9 mouse cellular contexts compared by ENCODE assay signal in genomic region chr9:98956591-98957381, GRCm38 (mm10). TPM values are rescaled to one million over a fixed set of nuclear protein-coding genes. Genes with fewer than 3 reads are reported as not detected.
DNase-seq lines count a peak whose midpoint lies in the region; ATAC-seq and TF ChIP-seq lines count a peak whose summit lies in the region.
"Had no signal": no experiment of that assay in that cellular context is flagged by ENCODE, and none has a peak within 500 bp of the region (broad histone marks: within the 10 kb centered on the region; RNA-seq: fewer than 3 reads in every experiment).

No protein-coding gene starts in this region.

- H3K4me1 ChIP-seq in G1E (ENCODE audit: insufficient read depth, low read depth, low read length), result no peaks in the 10 kb centered on the region
- H3K4me1 ChIP-seq in forebrain, embryonic 12.5 days, result peaks cover 33% of the 10 kb centered on the region
- peaks cover 37% of the 10 kb centered on the region for H3K4me1 ChIP-seq in midbrain, embryonic 12.5 days

- under 1% methylated on average over 75 of the region's 80 CpGs for WGBS in forebrain, embryonic 12.5 days
- under 1% methylated on average over 73 of the region's 80 CpGs for WGBS in midbrain, embryonic 12.5 days

- H3K4me3 ChIP-seq in gastrocnemius, adult 2 months, result peak overlapping the region; percentile 73
- peak overlapping the region; percentile 20; the same call in 1 of the 2 replicates for H3K4me3 ChIP-seq in G1E (ENCODE audit: low read depth, low read length)
- peak overlapping the region; percentile 49 for H3K4me3 ChIP-seq in forebrain, embryonic 12.5 days (replicated peaks)
- peak overlapping the region; percentile 48 for H3K4me3 ChIP-seq in midbrain, embryonic 12.5 days

- peak overlapping the region; percentile 87 for H3K4me2 ChIP-seq in forebrain, embryonic 12.5 days
- H3K4me2 ChIP-seq in midbrain, embryonic 12.5 days (replicated peaks), result peak overlapping the region; percentile 81

- no peaks in the 10 kb centered on the region for H3K36me3 ChIP-seq in G1E (replicated peaks)
- H3K36me3 ChIP-seq in forebrain, embryonic 12.5 days (replicated peaks), result no peaks in the 10 kb centered on the region
- no peaks in the 10 kb centered on the region for H3K36me3 ChIP-seq in midbrain, embryonic 12.5 days

- peak; percentile 41 for DNase-seq in gastrocnemius, adult 2 months
- DNase-seq in gastrocnemius, adult 8-10 months (ENCODE audit: low spot score in 2 of 2), result no peak
- no peak for DNase-seq in G1E (ENCODE audit: low spot score)
- peak; percentile 29 for DNase-seq in induced T-regulatory cell, adult 2 months (ENCODE audit: low read depth)
- no peak for DNase-seq in c-Kit-positive CD71-positive TER-119-positive erythroid progenitor cells, embryonic 14.5 days (ENCODE audit: low spot score)
- DNase-seq in spleen, postnatal 36 days (ENCODE audit: low spot score in 2 of 2), result no peak

- H3K9me3 ChIP-seq in G1E (replicated peaks), result peaks cover 32% of the 10 kb centered on the region
- no peaks in the 10 kb centered on the region for H3K9me3 ChIP-seq in forebrain, embryonic 12.5 days
- no peaks in the 10 kb centered on the region for H3K9me3 ChIP-seq in midbrain, embryonic 12.5 days

- H3K27me3 ChIP-seq in G1E (ENCODE audit: insufficient read depth, low read length), result no peaks in the 10 kb centered on the region
- H3K27me3 ChIP-seq in forebrain, embryonic 12.5 days, result peaks cover 94% of the 10 kb centered on the region
- H3K27me3 ChIP-seq in midbrain, embryonic 12.5 days, result peaks cover 93% of the 10 kb centered on the region

- intact Hi-C loops in gastrocnemius, adult 2 months (cut with DNase I), result no loop called here

- ATAC-seq in G1E (ENCODE audit: extremely low read depth, insufficient number of reproducible peaks, low FRiP score, poor library complexity, severe bottlenecking), result no peak
- peak; percentile 55 for ATAC-seq in forebrain, embryonic 12.5 days (ENCODE audit: low FRiP score)
- ATAC-seq in midbrain, embryonic 12.5 days (ENCODE audit: low FRiP score, low read depth), result peak; percentile 44

- peak overlapping the region; percentile 44 for H3K9ac ChIP-seq in forebrain, embryonic 12.5 days
- H3K9ac ChIP-seq in midbrain, embryonic 12.5 days (replicated peaks), result peak overlapping the region; percentile 59

- TF ChIP-seq CTCF in gastrocnemius, adult 2 months (IDR thresholded peaks at IDR 0.05), result no peak
- TF ChIP-seq CTCF in G1E (IDR thresholded peaks at IDR 0.05; ENCODE audit: low read depth, low read length), result no peak

- H3K27ac ChIP-seq in gastrocnemius, adult 2 months, result no peak overlapping the region
- peak overlapping the region; percentile 46; the same call in 1 of the 2 replicates for H3K27ac ChIP-seq in forebrain, embryonic 12.5 days
- peak overlapping the region; percentile 60 for H3K27ac ChIP-seq in midbrain, embryonic 12.5 days (replicated peaks)

RNA-seq across cellular contexts. Expression of gene Foxl2, which starts 1.7 kb away (rescaled TPM):
- total RNA-seq in gastrocnemius, adult 2 months (2021), result not detected
- total RNA-seq in gastrocnemius, adult 8-10 months (2022), result not detected
- not detected in 2 replicates for total RNA-seq in G1E (2014; fragmentation: Nextera tagmentation)
- total RNA-seq in G1E (2017), result 0.06 TPM in 1 of 2 replicates, not detected in the other
- not detected in 2 replicates for polyA plus RNA-seq in G1E (2012)
- polyA plus RNA-seq in forebrain, embryonic 12.5 days (2016; fragmentation: Nextera tagmentation; extraction: Ambion mirVana), result 1.5 and 2.2 TPM in 2 replicates
- polyA plus RNA-seq in midbrain, embryonic 12.5 days (2016; fragmentation: Nextera tagmentation; extraction: Ambion mirVana), result 2.7 and 4.1 TPM in 2 replicates

RNA-seq across cellular contexts. Expression of gene Faim, which starts 29.4 kb away (rescaled TPM):
- total RNA-seq in gastrocnemius, adult 2 months (2021), result 1 to 10 TPM; 1.8 to 2.3 TPM
- 1 to 10 TPM in 2 of 4 experiments, under 1 TPM in 2; 0.82 to 2.5 (median 1.4) TPM for total RNA-seq in gastrocnemius, adult 8-10 months (2022)
- 23.4 and 24.7 TPM in 2 replicates for total RNA-seq in G1E (2014; fragmentation: Nextera tagmentation)
- total RNA-seq in G1E (2017), result 59.9 and 86.6 TPM in 2 replicates
- polyA plus RNA-seq in G1E (2012), result 22.3 and 24.0 TPM in 2 replicates
- polyA plus RNA-seq in forebrain, embryonic 12.5 days (2016; fragmentation: Nextera tagmentation; extraction: Ambion mirVana), result 85.7 and 87.5 TPM in 2 replicates
- polyA plus RNA-seq in midbrain, embryonic 12.5 days (2016; fragmentation: Nextera tagmentation; extraction: Ambion mirVana), result 84.9 and 88.0 TPM in 2 replicates

RNA-seq across cellular contexts. Expression of gene 7420426K07Rik, which starts 53.9 kb away (rescaled TPM):
- total RNA-seq in gastrocnemius, adult 2 months (2021), result not detected
- not detected for total RNA-seq in gastrocnemius, adult 8-10 months (2022)
- total RNA-seq in G1E (2014; fragmentation: Nextera tagmentation) (not detected in 2 replicates), G1E (2017) (not detected in 2 replicates)
- polyA plus RNA-seq in G1E (2012), result not detected in 2 replicates
- not detected in 2 replicates for polyA plus RNA-seq in forebrain, embryonic 12.5 days (2016; fragmentation: Nextera tagmentation; extraction: Ambion mirVana)
- not detected in 2 replicates for polyA plus RNA-seq in midbrain, embryonic 12.5 days (2016; fragmentation: Nextera tagmentation; extraction: Ambion mirVana)
- polyA plus RNA-seq: gonadal fat pad, adult 2 months had no signal

Comparison
In these comparisons a context has a peak if more than half of its experiments do, and no peak if none do; other contexts are left out.
1. DNase-seq: peak in gastrocnemius, adult 2 months (single experiment) and induced T-regulatory cell, adult 2 months (single experiment); none in gastrocnemius, adult 8-10 months (0 of 2), G1E (single experiment), c-Kit-positive CD71-positive TER-119-positive erythroid progenitor cells, embryonic 14.5 days (single experiment) and spleen, postnatal 36 days (0 of 2).
2. H3K4me3 ChIP-seq: peak in every context shown above with its lines; median percentile 73 in gastrocnemius, adult 2 months; 49 in forebrain, embryonic 12.5 days; 48 in midbrain, embryonic 12.5 days; 20 in G1E.
3. RNA of gene Faim, which starts 29.4 kb away (total RNA-seq): 23.4 to 86.6 TPM in G1E; 1.8 to 2.3 TPM in gastrocnemius, adult 2 months and 0.82 to 2.5 TPM in gastrocnemius, adult 8-10 months; every median in the first group is over 4 times any median in the second.